Mouse (Mus musculus): ENCODE data around the gene Sucnr1.
"Not testable (repeated sequence)": the region's sequence is repeated elsewhere in the genome, so short reads cannot be mapped to it uniquely, and the experiment has no call there.

Sucnr1 gene

DNA sequence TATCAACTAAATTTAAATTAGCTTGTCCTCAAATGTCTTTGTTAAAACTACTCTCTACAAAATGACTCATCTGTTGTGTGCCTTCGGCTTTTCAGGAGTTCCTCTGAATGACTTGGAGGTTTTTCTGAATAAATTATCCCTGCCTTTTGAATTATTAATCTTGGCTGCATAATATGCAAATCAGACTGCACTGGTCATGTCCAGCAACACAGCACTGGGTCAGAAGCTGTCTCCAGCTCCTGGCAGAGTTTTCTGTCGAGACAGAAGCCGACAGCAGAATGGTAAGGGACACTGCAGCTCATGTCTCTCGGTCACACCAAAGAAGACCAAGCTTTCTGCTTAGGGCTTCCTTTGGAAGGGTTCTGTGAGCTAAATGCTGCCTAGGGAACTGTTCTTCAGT is at the start of gene Sucnr1:
Gene Sucnr1, plus strand, starts transcription at position 222 of the 400 bp plus-strand sequence.
- DNase-seq: peak; percentile 55 to 75

DNA sequence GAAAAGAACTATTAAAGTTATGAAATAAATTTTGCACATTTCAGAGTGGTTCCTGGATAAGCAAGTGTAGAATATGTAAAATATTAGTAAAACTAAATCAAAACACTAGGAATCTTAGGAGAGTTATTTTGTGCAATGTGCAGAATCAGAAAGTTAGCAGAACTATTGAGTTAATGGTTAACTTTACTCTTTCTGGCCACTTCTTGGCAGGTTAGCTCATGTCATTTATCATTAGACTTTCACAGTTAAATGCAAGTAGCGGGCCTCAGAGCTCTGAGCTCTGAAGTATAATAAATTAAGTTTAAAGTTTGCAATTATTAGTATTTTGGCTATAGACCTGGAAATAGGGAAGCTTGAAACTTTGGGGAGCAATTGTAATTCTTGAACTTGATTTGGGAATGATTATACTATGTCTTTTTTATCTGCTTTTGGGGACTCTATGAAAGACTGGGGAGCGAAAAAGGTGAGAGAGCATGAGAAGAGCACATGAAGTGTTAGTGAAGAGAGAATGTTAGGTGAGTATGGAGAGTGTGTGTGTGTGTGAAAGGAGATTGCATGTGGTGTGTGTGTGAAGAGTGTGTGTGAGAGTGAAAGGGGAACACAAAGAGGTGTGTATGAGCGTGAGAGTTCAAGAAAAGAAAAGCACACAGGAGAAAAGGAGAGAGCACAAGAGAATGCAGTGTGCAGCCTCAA is 35.3 kb upstream of the Sucnr1 start:
- peak in 1 of 2 experiments; percentile 44 for DNase-seq

DNA sequence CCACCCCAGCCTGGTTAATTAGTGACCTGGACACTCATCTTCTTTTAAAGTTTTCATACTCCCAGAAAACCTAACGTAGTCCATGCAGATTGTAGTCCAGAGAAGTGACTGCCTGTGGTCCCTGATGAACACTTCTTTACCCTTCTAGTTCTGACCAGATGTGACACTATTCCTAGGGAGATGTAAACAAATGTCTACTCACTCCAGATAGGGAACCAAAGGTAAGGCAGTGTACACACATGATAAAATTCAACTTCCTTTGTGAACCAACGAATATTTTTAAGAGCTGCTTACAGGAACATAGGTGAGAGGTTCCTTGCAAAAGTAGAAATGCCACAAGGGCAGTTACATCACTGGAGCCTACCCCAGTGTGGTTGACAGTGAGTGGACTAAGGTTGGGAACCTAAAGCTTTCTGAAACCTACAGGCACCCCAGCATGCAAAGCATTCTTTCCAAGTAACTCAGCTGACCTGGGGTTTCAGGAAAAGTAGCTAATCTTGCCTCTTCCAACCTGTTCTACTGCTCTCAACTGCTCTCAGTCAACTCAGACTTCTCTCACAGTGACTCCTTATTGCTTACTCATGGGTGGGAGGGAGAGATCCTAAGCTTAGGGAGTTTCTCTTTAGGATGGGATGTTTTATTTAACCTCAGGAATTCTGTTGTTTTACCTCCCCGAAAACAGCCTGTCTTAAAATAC is 28.3 kb upstream of the Sucnr1 start:
- DNase-seq: no peak

DNA sequence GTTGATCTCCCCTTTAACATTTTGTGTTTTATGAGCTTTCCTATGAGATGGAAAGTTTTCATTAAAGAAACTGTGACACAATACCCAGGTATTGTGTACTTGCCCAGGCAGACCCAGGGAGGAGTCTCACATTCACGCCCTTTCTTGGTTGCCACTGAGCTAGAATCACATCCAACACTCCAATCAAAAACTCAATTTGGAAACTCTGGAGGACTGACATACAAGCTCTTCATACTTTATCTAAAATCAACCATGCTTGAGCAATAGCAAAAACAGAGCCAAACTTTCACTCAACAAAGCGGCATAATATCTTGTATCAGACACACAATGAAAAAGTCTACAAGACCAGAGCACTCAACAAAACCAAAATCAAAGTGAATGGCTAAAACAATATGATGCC is 27.7 kb upstream of the Sucnr1 start:
- DNase-seq: no peak

DNA sequence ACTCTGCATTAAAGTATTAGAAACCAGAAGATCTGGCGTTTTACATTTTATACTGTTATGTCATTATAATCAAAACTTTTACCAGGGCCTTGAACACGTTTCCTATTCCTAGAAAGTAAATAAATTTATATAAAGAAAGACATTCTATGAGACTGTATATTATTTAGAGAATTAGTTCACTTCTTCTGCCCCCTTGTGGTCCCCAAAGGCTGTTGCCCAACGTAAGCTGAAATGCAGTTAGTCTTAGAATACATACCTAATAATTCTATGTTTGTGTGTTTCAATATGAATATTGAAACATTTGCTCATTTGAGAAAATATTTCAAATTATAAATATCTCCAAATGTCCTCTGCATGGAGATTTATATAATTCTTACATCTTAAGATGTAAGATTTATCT is 25.2 kb upstream of the Sucnr1 start:
- DNase-seq: no peak

DNA sequence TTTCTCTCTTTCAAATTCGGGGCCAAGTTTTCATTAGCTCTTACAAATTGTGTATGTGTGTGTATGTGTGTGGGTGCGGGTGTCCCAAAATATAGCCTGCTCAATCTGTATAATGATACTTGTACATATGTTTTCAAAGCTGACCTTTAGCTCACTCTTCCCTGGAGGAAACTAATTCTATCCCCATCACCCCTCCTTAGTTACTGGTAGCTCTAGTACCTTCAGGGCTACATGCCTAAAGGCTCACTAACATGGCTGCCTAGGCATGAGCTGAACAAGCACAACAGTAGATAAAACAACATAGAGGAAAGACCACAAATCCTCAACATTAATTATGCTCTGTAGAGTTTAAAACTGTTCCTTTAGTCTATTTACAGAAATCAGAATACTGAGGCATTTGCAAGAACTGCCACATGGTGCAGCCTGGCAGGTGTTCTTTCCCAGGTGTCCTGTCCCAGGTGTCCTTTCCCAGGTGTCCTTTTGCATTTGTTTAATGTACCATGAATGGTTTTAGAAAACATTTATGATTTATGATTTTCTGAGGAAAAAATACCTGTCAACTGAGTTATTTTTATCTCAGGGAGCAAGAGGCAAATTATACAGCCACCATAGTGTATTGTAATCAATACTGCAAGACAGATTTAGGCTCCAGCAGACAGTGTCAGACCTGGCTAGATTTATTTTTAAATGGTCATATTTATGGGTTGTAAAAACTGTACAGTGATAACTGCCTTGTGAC is 24.4 kb upstream of the Sucnr1 start:
- DNase-seq: no peak

DNA sequence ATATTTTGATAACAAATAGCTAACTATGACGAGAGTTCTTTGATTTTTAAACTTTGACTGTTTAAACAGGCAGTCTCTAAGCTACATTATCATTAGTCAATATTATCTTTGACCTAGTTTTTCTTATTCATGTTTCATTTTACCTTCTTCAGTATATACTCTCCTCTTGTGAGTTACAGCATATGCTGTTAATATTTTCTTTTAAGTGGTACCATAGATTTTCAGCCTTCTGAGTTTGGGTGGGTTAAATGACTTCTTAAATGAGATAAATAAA is 23.9 kb upstream of the Sucnr1 start:
- no peak for DNase-seq

DNA sequence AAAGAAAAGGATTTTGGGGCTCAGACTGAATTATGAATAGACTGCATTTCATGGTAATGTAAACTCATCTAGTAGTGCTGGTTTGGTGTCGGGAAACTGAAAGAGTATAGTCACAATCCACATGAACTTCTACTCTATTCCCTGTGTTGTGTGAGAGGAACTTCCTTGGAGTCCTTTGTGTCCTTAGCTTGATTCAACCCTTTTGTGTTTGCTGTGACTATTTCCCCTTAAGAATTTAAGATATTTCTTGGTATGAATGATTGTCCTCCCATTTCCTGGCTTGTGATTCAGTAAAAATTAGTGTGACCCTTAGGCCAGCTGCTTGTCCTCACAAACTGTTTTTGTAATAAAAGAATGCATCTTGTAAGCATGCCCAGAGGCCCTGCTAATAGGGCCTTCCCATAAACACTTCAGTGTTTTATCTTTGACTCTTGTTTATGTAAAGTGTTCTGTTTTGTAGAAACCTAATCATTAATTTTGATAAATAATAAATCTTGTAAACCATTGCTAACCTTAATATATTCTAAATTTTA is 2.7 kb upstream of the Sucnr1 start:
- no peak for DNase-seq

DNA sequence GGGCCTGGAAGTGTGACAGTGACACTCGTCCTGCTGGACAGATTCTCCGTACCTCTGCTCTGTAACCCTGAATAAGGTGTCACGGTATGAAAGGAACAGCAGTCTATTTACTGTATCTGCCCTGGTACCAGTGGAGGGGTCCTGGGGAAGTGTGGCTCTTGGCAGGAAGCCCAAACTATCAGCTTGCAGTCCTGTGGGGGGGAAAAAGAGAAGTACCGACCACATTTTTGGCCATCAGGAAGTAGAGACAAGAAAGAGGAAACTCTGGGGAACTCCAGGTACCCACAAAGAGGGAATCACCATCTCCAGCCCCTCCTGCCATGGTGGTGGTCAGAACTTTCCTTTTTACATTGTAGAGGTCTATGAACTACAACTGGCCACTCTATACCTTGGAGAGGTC is 1.1 kb upstream of the Sucnr1 start:
- no peak for DNase-seq

DNA sequence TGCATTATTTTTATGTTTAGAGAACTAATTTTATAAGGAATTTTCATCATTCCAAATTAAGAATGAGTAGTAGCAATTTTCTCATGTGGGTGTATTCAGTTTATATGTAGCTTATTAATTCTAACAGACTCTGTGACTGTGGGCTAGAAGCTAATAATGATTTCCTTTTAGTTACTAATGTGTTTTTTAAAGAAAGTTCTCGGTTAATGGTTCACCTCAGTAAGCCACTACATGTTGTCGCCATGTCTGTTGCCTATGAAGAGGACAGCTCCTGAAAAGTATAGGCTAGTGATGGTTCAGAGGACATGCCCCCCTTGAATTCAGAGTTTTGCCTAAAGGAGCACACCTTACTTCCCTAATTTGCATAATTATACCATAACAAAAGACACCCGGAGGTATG is 1.1 kb downstream of the Sucnr1 start:
- no peak for DNase-seq

DNA sequence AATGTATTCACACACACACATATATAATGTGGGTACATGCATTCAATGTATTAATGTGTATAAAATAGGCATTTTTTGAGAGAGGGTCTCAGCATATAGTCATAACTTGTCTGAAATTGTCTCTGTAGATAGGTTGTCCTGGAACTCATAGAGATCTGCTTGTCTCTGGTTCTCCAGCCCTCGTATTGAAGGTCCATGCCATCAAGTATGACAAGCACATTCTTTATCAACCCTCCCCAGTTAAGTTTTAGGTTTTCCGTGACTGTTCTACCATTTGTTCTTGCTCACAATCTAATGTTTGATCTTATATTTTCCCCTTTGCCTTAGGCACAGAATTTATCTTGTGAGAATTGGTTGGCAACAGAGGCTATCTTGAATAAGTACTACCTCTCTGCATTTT is 4.1 kb downstream of the Sucnr1 start:
- DNase-seq: no peak

DNA sequence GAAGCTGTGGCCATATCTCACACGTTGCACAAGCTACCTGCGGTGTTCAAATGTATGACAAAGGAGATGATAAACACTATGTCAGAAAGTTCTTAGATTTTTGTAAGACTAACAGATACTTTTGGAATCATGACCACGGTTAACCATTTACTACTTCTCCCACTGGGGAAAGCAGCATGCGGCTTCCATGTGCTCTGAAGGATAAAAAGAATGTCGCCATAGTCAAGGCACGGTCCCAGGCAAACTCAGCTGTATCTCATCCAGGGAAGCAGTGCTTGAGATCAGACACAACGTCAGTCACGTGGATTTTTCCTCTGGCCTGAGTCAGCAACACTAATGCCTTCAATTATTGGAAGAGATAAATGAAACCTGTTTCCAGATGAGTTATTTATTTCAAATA is 9.7 kb downstream of the Sucnr1 start:
- DNase-seq: peak; percentile 50 to 58

DNA sequence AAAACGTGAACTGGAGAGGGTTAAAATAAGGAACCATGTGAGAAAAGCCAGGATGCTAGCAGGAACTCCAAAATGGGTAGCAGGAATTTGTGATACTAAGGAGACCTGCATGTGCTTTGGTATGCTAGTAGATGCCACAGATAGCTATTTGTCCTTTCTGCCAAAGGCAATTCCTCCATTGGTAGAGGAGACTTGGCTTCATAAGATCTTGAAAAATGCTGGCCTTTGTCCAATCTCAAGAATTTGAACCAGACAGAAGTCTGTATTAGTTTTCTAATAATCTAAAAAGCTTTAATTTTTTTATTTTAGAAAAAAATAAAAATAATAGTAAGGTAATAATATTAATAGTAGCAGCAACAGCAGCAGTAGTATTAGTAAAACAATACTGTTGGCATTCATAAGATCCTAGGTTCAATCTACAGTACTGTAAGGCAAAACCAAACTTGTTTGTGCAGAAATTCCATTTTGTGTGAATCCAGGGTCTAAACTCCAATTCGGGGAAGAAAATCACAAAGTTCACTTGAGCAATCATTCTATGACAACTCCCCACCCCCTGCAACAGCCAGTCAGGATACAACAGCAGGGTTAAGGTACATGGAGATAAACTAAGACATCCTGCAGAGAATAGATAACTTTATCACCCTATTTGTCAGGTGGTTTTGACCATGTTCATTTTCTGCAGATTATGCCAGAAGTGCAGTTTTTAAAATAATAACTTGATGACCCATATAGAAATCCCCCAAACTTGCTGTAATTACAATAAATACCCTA is 12.9 kb downstream of the Sucnr1 start:
- DNase-seq: peak; percentile 64 to 82

DNA sequence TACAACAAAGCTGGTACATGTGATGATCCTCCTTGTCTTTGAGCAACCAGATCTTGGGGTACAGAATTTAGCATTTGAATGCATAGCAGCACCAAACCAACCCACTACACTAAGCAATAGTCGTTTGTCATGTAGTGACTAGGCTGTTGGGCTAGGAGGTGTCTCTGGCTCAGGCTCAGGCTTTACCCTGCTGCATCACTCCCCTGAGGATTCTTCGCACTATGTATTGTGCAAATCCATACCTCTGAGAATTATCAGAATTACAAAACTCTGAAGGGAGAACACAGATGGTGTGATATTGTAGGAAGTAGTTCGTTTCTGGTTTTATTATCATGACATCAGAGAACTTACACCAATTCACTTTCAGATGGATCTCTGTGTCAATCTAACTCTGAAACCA is 15.3 kb downstream of the Sucnr1 start:
- no peak for DNase-seq

DNA sequence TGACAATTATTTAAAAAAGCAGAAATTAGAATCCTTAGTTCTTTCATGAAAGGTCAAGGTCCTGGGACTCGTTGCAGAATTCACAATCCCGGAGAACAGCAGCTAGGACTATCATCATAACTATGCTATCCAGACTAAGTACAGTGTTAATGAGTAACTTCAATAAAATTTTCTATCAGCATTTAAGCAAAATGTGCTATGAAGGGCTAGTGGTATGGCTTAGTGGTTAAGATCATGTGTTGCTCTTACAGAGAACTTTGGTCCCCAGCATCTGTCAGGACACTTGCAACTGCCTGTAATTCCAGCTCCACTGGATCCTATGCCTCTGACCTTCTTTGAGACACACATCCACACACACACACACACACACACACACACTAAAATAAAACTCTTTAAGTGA is 15.8 kb downstream of the Sucnr1 start:
- DNase-seq: no peak

DNA sequence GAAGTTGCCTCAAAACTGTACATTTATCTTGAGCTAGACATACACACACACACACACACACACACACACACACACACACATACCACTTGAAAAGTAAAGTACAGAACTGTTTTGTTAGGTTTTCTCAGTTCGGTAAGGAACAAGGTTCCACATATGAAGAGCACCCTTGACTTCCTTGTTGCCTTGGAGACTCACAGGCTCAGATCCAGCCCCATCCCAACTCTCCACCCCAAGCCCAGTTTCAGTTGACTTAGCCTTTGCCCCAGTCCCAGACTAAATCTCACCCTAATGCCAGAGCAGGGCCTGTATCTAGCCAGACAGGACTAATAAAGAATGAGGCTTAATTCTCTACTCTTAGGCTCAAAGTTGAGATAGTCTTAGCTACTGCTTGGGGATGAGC is 16.9 kb downstream of the Sucnr1 start:
- no peak for DNase-seq

DNA sequence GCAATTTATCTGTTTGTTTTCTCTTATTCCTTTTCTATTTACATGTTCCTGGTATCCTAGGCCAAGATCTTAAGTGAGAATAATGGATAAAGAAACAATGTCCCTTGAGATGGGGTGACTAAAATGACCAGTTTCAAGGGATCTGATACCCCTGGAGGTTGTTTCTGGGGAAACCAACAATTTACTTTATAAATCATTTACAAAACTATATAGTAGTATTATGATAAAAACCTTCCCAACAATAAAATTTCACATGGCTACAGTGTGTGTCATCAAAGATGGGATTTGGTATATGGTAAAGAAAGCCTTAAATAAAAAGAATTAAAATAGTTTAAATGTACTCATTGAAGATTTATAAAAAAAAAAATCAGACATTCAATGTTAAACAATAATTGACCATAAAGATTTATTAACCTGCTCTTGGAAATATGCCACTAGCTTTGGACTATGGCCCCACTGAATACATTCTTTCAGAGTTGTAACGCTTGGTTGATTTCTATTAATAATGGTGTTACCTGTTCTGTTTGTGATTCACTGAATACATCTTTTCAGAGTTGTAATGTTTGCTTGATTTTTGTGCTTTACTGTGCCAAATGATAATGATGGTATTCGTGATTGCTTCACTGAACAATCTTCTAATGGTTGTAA is 22.9 kb downstream of the Sucnr1 start:
- peak in 1 of 2 experiments; percentile 55 for DNase-seq

DNA sequence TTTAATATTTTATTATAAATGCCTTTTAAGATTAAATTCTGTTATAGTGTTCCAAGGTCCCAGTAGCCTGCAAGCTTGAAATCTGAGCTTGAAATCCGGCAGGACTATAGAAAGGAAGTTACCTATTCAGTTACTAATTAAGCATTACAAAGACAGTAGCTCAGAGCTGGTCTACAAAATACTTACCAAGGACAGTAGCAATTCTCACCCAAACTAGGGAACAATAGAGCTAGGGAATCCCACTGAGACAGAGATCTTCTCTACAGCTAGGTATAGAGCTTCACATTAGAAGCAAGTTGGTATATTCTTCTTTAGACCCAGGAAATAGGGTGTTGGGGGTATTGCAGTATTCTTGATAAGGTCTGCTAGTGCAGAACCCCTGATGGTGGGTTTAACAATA is 24.8 kb downstream of the Sucnr1 start:
- DNase-seq: not testable (repeated sequence)

DNA sequence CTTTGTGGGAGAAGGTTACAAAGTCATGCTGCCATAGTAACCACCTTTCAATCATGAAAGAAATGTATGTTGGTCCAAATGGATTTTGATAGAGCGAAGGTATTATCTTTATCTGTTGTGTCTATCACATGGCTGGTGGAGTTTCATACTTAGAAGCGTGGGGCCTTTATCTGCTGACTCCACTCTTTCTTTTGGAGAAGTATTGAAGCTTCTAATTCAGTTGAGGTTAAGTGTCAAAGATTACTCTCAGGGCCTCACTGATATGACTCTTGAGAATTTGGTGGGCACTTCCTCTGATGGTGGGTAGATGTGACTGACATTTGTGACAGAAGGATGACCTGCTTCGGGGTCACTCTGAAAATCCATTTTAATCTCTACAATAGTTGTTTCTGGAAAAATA is 26.1 kb downstream of the Sucnr1 start:
- DNase-seq: no peak

DNA sequence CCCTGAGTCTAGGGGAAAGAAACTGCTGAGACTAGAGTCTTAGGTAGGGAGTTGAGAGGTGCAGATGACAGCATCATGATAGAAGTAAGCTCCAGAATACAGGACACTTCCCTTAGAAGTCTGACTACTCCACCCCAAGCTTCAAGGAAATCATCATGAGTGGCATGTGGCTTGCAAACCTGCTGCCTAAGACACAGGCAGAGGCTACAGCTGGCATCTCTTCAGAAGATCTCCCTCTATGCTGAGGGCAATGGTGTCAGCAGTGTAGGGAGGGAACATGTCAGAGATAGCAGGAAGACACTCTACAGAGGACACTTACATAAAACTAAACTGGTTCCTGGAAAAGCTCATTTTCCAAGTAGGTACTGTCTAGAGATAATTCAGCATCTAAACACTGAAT is 27.1 kb downstream of the Sucnr1 start:
- DNase-seq: no peak

DNA sequence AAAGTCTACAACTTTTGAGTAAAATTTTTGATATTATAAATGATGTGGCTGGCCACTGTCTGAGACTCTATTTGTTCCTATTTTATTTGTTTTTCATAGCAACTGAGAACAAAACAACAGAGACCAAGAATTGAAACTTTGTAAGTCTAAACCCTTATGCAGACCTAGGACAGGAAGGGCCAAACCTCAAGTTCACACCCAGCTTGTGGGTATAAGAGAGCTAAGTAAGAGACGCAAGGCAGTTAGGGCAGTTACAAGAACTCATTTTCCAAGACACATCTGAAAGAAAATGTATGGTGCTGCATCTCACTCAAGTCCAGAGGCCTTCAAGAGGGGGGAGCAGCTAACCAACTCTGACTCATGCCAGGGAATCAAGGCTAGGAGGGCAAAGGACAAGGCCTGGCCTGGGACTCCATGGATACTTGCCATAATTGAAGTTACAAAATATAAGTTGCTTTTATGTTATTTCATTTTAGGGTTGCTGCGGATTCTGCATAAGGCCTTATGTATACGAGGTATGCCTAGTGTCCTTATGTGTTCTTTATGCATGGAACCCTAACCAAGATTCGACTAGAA is 29.6 kb downstream of the Sucnr1 start:
- DNase-seq: no peak

DNA sequence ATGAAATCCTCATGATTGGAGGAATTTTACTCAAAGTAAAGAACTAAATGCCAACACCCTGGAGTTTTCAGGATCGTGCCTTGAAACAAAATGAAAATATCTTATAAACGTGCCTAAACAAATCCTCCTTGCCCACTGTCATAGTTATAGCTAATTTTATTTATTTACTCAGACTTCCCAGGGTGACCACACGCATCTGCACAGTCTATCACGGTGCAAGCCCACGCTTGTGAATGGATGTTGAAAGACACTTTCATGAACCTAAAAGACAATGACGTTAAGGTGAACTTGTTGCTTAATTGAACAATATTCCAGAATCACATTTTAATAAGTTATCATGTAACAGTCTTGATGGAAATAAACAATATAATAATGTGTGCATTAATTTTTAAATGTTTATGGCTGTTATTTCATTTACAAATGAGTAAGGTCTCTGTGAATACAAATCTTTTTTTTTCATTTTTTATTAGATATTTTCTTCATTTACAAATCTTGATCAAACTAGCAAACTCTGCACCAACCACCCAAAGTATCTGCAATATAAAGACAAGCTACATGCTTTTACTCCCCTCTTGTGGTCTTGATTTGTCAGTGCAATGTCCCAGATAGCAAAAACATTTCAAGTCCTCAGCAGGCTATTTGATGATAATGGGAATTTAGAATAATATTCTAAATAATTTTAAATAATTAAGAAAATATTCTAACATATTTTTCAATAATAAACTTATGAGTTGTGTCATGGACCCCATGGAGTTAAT is 30.4 kb downstream of the Sucnr1 start:
- DNase-seq: no peak
